Mouse (Mus musculus): ENCODE measurements at regions not wholly inside any gene's neighbourhood (a gene's known extent, or its start where the extent isn't known, plus 50 kb on each side); places are given as distances from the start of the nearest gene placed in this dataset.

DNA sequence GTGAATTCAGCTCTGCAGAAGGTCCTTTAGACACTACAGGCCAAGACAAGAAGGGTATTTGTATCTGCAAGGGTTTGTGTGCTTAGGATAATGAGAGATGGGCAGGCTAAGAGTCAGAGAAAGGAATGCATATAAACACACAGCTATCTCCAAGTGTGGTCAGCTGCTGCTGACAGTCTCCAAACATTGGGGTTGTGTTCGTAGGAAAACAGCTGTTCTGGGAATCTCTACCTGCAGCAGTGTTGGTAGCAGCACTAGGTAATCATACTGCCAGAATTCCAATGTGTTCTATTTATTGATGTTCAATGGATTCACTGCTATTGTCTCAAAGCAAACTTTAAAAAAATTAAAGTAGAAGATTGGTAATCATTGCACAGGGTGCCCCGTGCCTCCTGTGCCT is 931.7 kb upstream of the Fam160b2 start:
- ATAC-seq (replicated peaks; ENCODE audit: low FRiP score, low TSS enrichment, poor library complexity, severe bottlenecking), result no peak

DNA sequence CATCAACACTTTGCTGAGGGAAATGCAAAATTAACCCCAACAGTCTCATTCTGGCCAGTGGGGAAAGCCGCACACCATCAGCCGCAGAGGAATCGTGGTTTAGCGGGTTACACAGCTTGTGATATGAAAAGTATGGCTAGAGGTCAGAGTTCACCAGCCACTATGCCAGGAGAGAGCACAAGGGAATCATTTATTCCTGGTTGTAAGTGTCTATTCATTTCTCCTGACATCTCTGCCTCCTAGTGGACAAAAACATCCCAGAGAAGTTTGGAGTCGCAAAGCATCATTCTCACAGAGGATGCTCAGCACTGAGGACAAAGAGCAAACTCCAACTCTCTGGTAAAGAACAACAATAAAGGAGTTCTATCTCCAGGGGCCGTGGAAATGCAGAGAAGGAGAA is 930.8 kb upstream of the Fam160b2 start:
- no peak for ATAC-seq (replicated peaks; ENCODE audit: low FRiP score, low TSS enrichment, poor library complexity, severe bottlenecking)

DNA sequence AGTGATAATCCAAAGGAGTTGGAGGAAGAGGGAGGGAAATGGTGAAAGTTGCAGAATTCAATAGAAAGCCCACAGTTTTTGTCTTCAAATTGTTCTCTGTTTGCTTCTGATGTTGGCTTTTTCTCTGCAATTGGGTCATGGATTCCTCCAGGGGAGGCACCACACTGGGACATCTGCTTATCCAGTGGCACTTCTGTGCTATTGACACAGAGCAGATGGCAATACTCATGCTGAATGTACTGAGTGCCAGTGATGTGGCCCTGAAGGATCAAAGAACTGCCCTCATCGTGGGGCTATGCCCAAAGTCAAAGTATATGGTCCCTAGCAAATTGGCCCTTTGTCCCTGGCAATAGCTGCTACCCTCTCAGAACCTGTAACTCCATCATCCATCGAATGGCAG is 918.9 kb upstream of the Fam160b2 start:
- no peak for ATAC-seq (replicated peaks; ENCODE audit: low FRiP score, low TSS enrichment, poor library complexity, severe bottlenecking)

DNA sequence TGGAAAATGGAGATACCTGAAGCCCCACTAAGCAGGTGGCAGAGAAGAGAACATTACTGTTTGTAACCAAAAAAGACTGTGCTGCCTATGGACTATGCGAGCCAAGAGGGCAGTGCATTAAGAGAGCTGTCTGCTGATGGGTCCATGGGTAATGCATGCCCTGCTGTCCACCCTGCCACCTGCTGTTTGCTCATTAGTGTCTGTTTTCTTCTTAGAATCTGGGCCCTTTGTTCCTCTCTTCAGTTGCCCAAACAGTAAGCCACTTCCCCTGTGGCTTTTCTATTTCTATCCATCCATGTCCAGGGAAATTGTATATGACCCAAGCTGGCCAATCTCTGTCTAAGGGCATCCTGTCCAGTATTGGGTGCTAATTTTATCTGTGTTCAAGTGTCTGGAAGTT is 901.2 kb upstream of the Fam160b2 start:
- no peak for ATAC-seq (replicated peaks; ENCODE audit: low FRiP score, low TSS enrichment, poor library complexity, severe bottlenecking)

DNA sequence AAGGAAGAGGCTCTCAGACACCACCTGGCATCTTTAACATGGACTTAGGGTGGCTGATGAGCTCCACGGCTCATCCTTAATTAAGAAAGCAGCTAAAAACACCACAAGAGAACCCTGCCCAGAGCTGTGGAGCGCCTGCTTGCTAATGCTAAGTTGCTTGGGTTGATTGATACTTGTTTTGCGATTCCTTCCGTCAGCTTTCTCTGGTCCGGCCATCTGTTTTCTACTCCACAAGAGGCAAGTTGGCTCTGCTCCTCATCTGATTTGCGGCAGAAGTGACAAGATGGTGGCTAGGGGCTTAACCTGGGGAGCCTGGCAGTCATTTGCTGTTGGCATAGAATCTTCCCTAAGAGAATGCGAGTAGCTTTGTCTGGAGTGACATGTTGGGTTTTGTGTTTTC is 891.6 kb upstream of the Fam160b2 start:
- ATAC-seq (replicated peaks; ENCODE audit: low FRiP score, low TSS enrichment, poor library complexity, severe bottlenecking), result no peak

DNA sequence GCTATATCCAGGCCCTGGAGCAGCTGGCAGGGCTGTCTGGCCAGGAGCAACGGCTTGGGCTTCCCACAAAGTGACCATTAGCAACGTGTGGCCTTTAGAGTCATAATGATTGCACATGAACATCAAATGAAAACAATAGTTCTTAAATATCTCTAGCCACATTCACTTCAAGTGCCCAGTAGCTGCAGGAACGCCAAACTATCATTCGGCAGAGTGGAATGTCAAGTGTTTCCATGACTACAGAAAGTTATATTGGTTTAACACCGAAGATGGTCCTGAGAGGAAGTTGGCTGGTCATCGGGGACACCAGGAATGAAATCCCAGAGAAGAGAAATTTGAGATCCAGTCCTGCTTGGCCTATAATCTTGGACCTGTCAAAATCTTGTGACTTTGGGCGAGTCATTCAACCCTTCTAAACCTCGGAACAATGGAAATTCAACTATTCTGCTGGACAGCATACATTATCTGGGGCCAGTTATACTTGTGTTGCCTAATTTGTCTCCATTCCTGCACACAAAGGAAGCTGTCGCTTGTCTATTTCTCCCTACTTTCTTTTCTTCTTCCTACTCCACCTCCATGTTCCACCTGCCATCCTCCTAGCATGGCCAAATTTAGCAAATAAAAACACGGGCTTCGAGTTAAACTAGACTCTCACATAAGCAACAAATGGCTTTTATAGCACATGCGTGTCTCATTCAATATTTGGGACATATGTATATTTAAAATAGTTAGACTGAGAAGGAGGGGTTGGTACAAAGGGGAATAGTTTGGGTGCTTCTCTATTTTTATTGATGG is 886.7 kb upstream of the Fam160b2 start:
- no peak for ATAC-seq (replicated peaks; ENCODE audit: low FRiP score, low TSS enrichment, poor library complexity, severe bottlenecking)

DNA sequence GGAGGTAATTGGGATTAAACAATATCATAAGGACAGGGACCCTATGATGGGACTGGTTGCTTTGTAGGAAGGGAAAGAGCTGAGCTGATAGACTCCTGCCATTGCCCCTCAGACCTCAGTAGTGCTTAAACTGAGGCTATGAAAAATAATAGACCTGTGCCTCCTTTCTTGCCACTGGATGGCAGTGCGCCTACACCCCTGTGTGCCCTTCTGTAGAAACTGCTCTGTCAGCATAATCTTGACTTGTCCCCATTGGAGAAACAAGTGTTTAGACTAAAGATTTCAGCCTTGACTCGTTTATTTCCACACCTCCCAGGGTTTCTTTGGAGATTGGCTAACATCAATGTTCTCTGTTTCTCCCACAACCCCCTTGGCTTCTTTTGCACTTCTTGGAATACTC is 876.0 kb upstream of the Fam160b2 start:
- ATAC-seq (replicated peaks; ENCODE audit: low FRiP score, low TSS enrichment, poor library complexity, severe bottlenecking), result no peak

DNA sequence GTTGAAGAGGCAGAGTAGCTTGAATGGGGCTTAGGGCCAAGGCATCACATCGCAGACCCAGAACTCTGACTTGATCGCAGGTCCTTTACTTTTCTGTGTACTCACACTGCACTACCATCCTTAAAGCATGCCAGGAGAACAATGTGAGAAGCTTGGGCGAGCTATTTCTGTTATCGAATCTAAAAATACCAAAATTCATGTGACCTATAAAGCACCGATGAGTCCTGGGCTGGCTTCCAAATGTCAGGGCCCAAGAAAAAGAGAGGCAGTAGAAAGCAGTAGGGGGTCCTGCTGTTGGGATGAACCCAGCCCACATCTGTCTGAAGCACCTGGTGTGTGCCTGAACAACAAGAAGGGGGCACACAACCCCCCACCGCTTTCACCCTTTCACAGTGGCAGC is 874.3 kb upstream of the Fam160b2 start:
- ATAC-seq (replicated peaks; ENCODE audit: low FRiP score, low TSS enrichment, poor library complexity, severe bottlenecking), result no peak

DNA sequence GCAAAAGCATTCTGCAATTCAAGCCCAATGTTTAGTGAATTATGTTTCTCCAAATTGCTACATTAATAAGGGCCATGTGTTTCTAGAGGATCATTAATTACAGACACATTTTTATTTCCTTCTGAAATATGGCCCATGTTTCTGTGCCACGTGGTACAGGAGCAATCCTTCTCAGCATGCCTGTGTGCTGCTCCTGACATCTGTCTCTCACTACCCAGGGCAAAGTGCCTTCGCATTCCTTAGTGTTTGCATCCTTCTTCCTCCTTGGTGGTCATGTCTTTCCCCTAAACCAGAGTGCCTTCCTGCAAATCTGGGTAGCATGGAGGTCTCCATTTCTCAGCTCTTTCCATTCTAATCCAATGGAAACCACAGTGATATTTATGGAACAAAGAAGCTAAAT is 832.7 kb upstream of the Fam160b2 start:
- no peak for ATAC-seq (replicated peaks; ENCODE audit: low FRiP score, low TSS enrichment, poor library complexity, severe bottlenecking)

Measured in megakaryocyte-erythroid progenitor cell, adult 5-6 weeks (primary cell).